In the genomic region with DNA sequence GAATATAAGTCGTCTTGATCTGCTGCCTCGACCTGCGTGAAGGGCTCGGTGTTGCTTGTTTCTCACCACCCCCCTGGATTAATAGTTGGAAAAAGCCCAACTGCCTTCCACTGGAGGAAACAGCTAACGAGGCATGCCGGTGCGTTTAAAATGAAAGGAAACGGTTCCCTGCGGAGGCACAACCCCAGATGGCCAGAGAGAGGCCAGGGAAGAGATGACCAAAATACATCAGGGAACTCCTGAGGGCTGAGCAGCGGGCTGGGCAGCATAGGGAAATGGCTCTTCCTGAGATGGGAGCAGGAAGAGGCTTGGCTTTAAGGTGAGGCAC, we compare ENCODE assay signal across 9 mouse cellular contexts.
DNase-seq lines count a peak whose midpoint lies in the region; ATAC-seq and TF ChIP-seq lines count a peak whose summit lies in the region.
"Had no signal": no experiment of that assay in that cellular context is flagged by ENCODE, and none has a peak within 500 bp of the region (broad histone marks: within the 10 kb centered on the region; RNA-seq: fewer than 3 reads in every experiment).

No protein-coding gene starts in this region.

- H3K9ac ChIP-seq in kidney, postnatal 0 days (ENCODE audit: low read depth, low read length): no peak overlapping the region

- H3K36me3 ChIP-seq in kidney, postnatal 0 days (ENCODE audit: insufficient read depth, low read length): no peaks in the 10 kb centered on the region

- peaks cover 13% of the 10 kb centered on the region for H3K4me1 ChIP-seq in brown adipose tissue, adult 24 weeks (ENCODE audit: control insufficient read depth, insufficient read depth, insufficient read length, low read length)
- H3K4me1 ChIP-seq in cerebellum, adult 2 months (ENCODE audit: control insufficient read depth, insufficient read depth, low read length): peaks cover 16% of the 10 kb centered on the region
- H3K4me1 ChIP-seq in kidney, postnatal 0 days (replicated peaks; ENCODE audit: insufficient read depth, low read length): peaks cover 22% of the 10 kb centered on the region; the same call in 1 of the 2 replicates

- DNase-seq in cerebellum, adult 2 months: peak; percentile 32 to 45
- DNase-seq in heart, adult 18-20 months: peak; percentile 22 to 25
- peak; percentile 51 for DNase-seq in kidney, postnatal 0 days (ENCODE audit: low spot score)
- no peak for DNase-seq in urinary bladder, postnatal 14 days (ENCODE audit: low spot score)
- no peak for DNase-seq in layer of hippocampus, adult 9-11 months
- no peak for DNase-seq in right cerebral cortex, postnatal 4 days
- DNase-seq: right cerebral cortex, postnatal 25 days had no signal

- H3K4me2 ChIP-seq in kidney, postnatal 0 days (ENCODE audit: low read length): peak overlapping the region; percentile 29
- H3K4me2 ChIP-seq: liver, embryonic 11.5 days had no signal

- H3K27me3 ChIP-seq in cerebellum, adult 2 months (ENCODE audit: control insufficient read depth, insufficient read depth, low read length): no peaks in the 10 kb centered on the region; the same call in 1 of the 2 replicates
- no peaks in the 10 kb centered on the region for H3K27me3 ChIP-seq in kidney, postnatal 0 days (ENCODE audit: insufficient read depth, low read length)

- WGBS in cerebellum, adult 2 months: 11% methylated on average over 10 of the region's 10 CpGs
- WGBS in kidney, postnatal 0 days: 8% methylated on average over 10 of the region's 10 CpGs

- no peak for TF ChIP-seq POLR2A in cerebellum, adult 2 months (IDR thresholded peaks at IDR 0.05; ENCODE audit: borderline replicate concordance, insufficient read depth, low read length)

- no peak for TF ChIP-seq CTCF in cerebellum, adult 2 months (IDR thresholded peaks at IDR 0.05; ENCODE audit: borderline replicate concordance, insufficient read depth, low read depth, low read length)
- no peak for TF ChIP-seq CTCF in kidney, postnatal 0 days (IDR thresholded peaks at IDR 0.05; ENCODE audit: low read depth)

- peak overlapping the region; percentile 9; the same call in 1 of the 2 replicates for H3K4me3 ChIP-seq in brown adipose tissue, adult 24 weeks (ENCODE audit: insufficient read depth, low read depth, low read length)
- no peak overlapping the region for H3K4me3 ChIP-seq in cerebellum, adult 2 months (replicated peaks; ENCODE audit: insufficient read depth, low read depth, low read length)
- H3K4me3 ChIP-seq in kidney, postnatal 0 days (replicated peaks; ENCODE audit: low read depth, low read length): no peak overlapping the region

- ATAC-seq in kidney, postnatal 0 days (replicated peaks; ENCODE audit: low FRiP score, low read depth): no peak

- peak overlapping the region; percentile 71 for H3K27ac ChIP-seq in brown adipose tissue, adult 24 weeks (replicated peaks; ENCODE audit: low read depth, low read length)
- H3K27ac ChIP-seq in cerebellum, adult 2 months (ENCODE audit: insufficient read depth, low read length): no peak overlapping the region
- peak overlapping the region; percentile 20; the same call in 1 of the 2 replicates for H3K27ac ChIP-seq in kidney, postnatal 0 days

- H3K9me3 ChIP-seq in kidney, postnatal 0 days (replicated peaks; ENCODE audit: low read length): no peaks in the 10 kb centered on the region

Comparison
In these comparisons a context has a peak if more than half of its experiments do, and no peak if none do; other contexts are left out.
1. DNase-seq: peak in cerebellum, adult 2 months (2 of 2), heart, adult 18-20 months (2 of 2) and kidney, postnatal 0 days (single experiment); none in urinary bladder, postnatal 14 days (single experiment), layer of hippocampus, adult 9-11 months (single experiment) and right cerebral cortex, postnatal 4 days (single experiment).